Mouse (Mus musculus) forebrain, postnatal 0 days (tissue): ENCODE measurements around the gene Shtn1. TPM values are rescaled to one million over a fixed set of nuclear protein-coding genes. Genes with fewer than 3 reads are reported as not detected.
A peak's percentile ranks its signal among the peaks of the same experiment; 100 is the strongest.

ENCODE experiments used
- ATAC-seq: fragments of 200-750 bp; cut with Nextera tagmentation; 2 replicates; pipeline ENCODE4 v1.8.0; 2017; ENCODE audit warnings: mild to moderate bottlenecking, moderate library complexity
- DNase-seq: peaks from one replicate; pipeline ENCODE4 v3.0.0-alpha.2; 2015
- H3K27ac ChIP-seq: fragments of 300-500 bp; sonication (generic); 2 replicates; pipeline ENCODE4 v1.5.1; 2014; ENCODE audit warnings: low read depth, mild to moderate bottlenecking, antibody characterized with exemption, low read length, moderate library complexity, mixed read lengths
- H3K27me3 ChIP-seq: fragments of 300-500 bp; sonication (generic); 2 replicates; pipeline ENCODE4 v1.6.1; 2014; ENCODE audit warnings: mild to moderate bottlenecking, low read length, mixed read lengths; ENCODE audit not compliant: insufficient read depth
- H3K36me3 ChIP-seq: fragments of 300-500 bp; sonication (generic); 2 replicates; pipeline ENCODE4 v1.6.1; 2014; ENCODE audit warnings: mild to moderate bottlenecking, moderate library complexity; ENCODE audit not compliant: insufficient read depth
- H3K4me1 ChIP-seq: fragments of 300-500 bp; sonication (generic); 2 replicates; pipeline ENCODE4 v1.6.1; 2014; ENCODE audit warnings: antibody characterized with exemption; ENCODE audit not compliant: insufficient read depth
- H3K4me2 ChIP-seq: fragments of 300-500 bp; sonication (generic); 2 replicates; pipeline ENCODE4 v1.6.1; 2014; ENCODE audit warnings: low read depth, mild to moderate bottlenecking, moderate library complexity
- H3K4me3 ChIP-seq: fragments of 300-500 bp; sonication (generic); 2 replicates; pipeline ENCODE4 v1.5.1; 2014; ENCODE audit warnings: low read depth, low read length, mixed read lengths
- H3K9ac ChIP-seq: fragments of 300-500 bp; sonication (generic); 2 replicates; pipeline ENCODE4 v1.6.1; 2014; ENCODE audit warnings: mild to moderate bottlenecking
- H3K9me3 ChIP-seq: fragments of 300-500 bp; sonication (generic); 2 replicates; pipeline ENCODE4 v1.6.1; 2016; ENCODE audit warnings: low read length
- CTCF ChIP-seq: sonication (generic); IDR thresholded peaks from 2 replicates; pipeline ENCODE4 v1.5.1; 2016; ENCODE audit warnings: antibody characterized with exemption, control low read depth, low read depth
- WGBS: fragments of 180-500 bp; shearing (Covaris S2); extraction: QIAGEN DNeasy Blood & Tissue Kit; methylation state at CpG from one replicate; pipeline ENCODE4 v1.1.7; 2014; 5-methylcytosine and 5-hydroxymethylcytosine counted together
- polyA plus RNA-seq: library from polyadenylated mRNA; unstranded; fragments of >200 nt; fragmentation: Nextera tagmentation; extraction: Ambion mirVana; gene quantifications from 2 replicates; pipeline ENCODE4 v1.2.1, GENCODE M21; 2015
- total RNA-seq: library from RNA; depleted of rRNA; stranded (reverse); fragments of >200 nt; gene quantifications from 2 replicates; pipeline ENCODE4 v1.2.3, GENCODE M21; 2014

Shtn1 gene
- total and polyA plus RNA-seq, 2 experiments from 2014 or later = 77.4 to 120 TPM

DNA sequence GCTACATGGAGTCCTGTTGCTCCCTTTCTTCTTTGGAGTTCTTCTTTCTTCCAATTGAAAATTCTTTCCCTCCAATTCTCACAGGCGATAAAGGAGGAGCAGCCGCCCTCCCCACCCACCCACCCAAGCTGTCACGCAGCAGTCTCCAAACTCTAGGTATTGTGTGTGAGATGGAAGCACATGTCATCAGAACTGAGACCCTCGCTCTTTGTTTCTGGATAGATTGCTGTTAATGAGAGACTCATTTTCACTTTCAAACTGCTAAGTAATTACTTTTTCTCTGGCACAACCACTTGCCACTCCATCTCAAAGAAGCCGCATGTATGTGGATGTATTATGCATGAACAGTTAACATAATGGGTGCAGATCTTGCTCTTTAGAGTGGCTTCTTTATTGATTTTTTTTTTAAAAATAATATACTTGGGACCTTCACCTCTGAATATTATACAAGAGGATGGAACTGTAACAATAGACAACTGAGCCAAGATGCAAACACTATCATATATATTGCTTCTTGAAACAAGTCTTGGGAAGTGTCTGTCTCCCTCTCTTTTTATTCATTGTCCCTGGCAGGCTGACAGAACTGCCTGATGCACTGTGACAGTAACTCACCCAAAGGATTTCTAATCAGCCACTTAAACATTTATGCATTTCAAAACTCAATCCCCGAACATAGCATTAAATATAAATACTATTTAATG, 21.8 kb downstream of the Shtn1 start:
- no peak for TF ChIP-seq CTCF
- Histone ChIP-seq H3K9me3 (no peaks in the 10 kb centered on the region), H3K4me2 (no peak overlapping the region), H3K4me1 (peaks cover 30% of the 10 kb centered on the region), H3K9ac (no peak overlapping the region), H3K4me3 (no peak overlapping the region), H3K36me3 (peaks cover 3% of the 10 kb centered on the region), H3K27me3 (no peaks in the 10 kb centered on the region), H3K27ac (peak overlapping the region; percentile 78)
- 17% methylated on average over 6 of the region's 6 CpGs for whole genome bisulfite sequencing
- DNase-seq = peak; percentile 76
- ATAC-seq = peak; percentile 84

DNA sequence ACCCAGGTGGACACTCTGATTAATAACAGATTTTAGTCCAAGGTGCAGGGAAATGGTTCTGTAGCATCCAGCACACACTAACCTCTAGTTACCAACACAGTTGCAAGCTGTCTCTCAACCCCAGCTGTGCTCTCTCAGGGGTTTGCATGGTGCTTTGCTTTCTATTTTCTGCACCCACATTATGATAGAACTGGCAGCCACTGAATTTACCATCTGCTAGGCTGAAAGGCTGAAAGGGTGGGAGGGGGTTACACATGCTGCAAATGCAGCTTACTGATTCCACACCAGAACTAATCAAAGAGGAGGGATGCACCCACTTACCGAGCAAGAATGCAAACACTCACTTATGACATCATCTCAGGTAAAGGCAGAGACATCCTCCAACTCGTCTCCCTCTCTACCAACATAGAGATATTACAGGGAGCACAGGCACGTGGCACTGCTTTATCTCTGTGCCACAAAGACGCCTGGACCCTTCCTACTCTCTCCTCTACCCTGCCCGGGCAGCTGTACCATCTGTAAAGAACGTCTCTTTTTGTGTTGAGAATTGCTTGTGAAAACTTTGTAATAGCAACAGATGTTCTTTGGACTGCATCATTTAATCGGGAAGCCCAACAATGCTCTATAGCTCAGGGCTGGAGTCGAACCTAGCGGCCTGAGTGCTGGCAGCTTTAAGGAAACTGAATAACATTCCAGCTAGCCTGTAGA, 23.0 kb downstream of the Shtn1 start:
- TF ChIP-seq CTCF = no peak
- Histone ChIP-seq H3K36me3 (peaks cover 3% of the 10 kb centered on the region), H3K4me1 (peaks cover 30% of the 10 kb centered on the region), H3K4me3 (no peak overlapping the region), H3K9me3 (no peaks in the 10 kb centered on the region), H3K27me3 (no peaks in the 10 kb centered on the region), H3K9ac (no peak overlapping the region), H3K4me2 (no peak overlapping the region), H3K27ac (peak overlapping the region; percentile 78)
- DNase-seq = peak; percentile 69
- peak; percentile 69 for ATAC-seq
- WGBS = 29% methylated on average over 9 of the region's 9 CpGs

DNA sequence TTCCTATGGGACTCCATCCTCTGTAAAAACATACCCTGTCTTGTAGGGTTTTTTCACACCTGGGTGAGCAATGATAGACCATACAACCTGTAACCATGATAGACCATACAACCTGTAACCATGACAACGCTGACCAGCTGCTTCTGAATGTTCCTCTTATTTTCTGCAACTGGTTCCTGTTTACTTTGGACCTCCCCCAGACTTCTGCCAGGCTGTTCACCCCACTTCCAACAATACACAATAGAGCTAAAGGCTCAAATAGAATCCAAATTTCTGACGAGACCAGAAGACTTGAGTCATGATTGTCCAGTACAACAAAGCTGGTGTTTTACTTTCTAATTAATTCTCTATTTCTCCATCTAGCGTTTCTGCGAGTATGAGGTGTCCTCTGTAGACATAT, 23.8 kb downstream of the Shtn1 start:
- Histone ChIP-seq H3K4me2 (no peak overlapping the region), H3K9me3 (no peaks in the 10 kb centered on the region), H3K27ac (0 out of 2 replicates have a peak overlapping the region, but pooled peaks have one; percentile 31), H3K4me1 (peaks cover 30% of the 10 kb centered on the region), H3K4me3 (no peak overlapping the region), H3K27me3 (no peaks in the 10 kb centered on the region), H3K36me3 (0 out of 2 replicates have a peak, but pooled peaks cover under 1% of the 10 kb centered on the region), H3K9ac (no peak overlapping the region)
- 44% methylated on average over 4 of the region's 4 CpGs for WGBS
- no peak for TF ChIP-seq CTCF
- DNase-seq (no peak), ATAC-seq (no peak)

DNA sequence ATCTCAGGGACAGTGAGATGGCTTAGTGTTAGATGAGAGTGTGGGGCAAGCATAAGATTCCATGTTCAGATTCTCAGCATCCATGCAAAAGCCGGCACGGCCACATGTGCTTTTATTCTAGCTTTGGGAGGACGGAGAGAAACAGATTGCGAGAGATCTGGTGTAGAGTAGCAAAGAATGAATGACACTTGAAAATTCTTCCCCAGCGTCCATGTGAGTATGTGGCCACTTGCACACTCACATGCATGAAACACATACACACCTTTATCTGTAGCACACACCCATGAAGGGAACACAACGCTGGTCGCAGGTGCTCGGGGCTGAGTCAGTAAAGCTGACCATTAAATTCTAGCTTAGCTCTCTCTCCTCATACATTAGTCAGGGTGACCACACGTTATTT, 24.3 kb downstream of the Shtn1 start:
- Histone ChIP-seq H3K9me3 (no peaks in the 10 kb centered on the region), H3K27me3 (no peaks in the 10 kb centered on the region), H3K9ac (no peak overlapping the region), H3K4me1 (peaks cover 30% of the 10 kb centered on the region), H3K27ac (0 out of 2 replicates have a peak overlapping the region, but pooled peaks have one; percentile 31), H3K4me2 (no peak overlapping the region), H3K4me3 (no peak overlapping the region), H3K36me3 (no peaks in the 10 kb centered on the region)
- DNase-seq = no peak
- no peak for TF ChIP-seq CTCF
- ATAC-seq = no peak
- WGBS = 73% methylated on average over 9 of the region's 9 CpGs

DNA sequence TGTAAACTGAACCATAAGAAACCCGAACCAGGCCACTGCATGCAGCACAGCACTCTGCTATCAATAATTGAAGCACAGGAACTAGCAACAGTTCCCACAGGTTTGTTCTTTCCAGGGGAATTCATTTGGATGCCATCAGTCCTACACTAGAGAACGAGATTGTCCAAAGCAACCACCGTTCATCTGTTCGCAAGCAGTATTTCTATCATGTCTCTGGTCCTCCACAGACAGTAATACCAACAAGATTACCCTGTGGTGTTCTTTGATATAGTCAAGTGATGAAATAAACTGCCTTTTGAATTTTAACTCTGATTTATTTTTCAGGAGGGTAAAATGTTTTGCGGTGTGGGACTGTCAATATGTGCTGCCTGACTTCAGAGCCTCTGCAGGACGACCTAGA, 27.0 kb downstream of the Shtn1 start:
- ATAC-seq (no peak), DNase-seq (no peak)
- Histone ChIP-seq H3K9ac (no peak overlapping the region), H3K27me3 (no peaks in the 10 kb centered on the region), H3K4me2 (no peak overlapping the region), H3K9me3 (no peaks in the 10 kb centered on the region), H3K4me3 (no peak overlapping the region), H3K27ac (0 out of 2 replicates have a peak overlapping the region, but pooled peaks have one; percentile 35), H3K36me3 (no peaks in the 10 kb centered on the region), H3K4me1 (peaks cover 21% of the 10 kb centered on the region)
- no peak for TF ChIP-seq CTCF
- 57% methylated on average over 6 of the region's 6 CpGs for WGBS

DNA sequence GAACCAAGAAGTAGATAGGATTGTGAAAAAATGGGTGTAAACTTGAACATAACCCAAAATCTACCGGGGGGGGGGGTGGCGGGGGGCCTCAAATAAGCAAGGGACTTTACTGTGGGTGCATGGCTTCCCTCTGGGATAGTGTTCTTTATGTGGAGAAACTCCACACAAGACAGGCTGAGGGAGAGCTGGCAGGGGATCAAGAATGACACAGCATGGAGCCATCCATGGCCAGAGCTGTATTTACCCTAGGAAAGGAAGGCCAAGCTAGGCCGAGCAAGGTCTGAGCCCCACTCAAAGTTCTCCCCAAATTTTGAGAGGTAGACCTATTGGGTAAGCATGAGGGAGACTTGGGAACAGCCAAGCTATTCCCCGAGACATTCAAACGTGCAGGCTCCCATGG, 28.4 kb downstream of the Shtn1 start:
- 80% methylated on average over 5 of the region's 5 CpGs for WGBS
- H3K36me3 ChIP-seq = no peaks in the 10 kb centered on the region
- TF ChIP-seq CTCF = no peak
- H3K4me2 ChIP-seq = no peak overlapping the region
- no peaks in the 10 kb centered on the region for H3K27me3 ChIP-seq
- DNase-seq = no peak
- peaks cover 10% of the 10 kb centered on the region; the same call in 1 of the 2 replicates for H3K4me1 ChIP-seq
- H3K9me3 ChIP-seq = no peaks in the 10 kb centered on the region
- no peak overlapping the region for H3K27ac ChIP-seq
- H3K9ac ChIP-seq = no peak overlapping the region
- H3K4me3 ChIP-seq = no peak overlapping the region
- ATAC-seq = no peak

DNA sequence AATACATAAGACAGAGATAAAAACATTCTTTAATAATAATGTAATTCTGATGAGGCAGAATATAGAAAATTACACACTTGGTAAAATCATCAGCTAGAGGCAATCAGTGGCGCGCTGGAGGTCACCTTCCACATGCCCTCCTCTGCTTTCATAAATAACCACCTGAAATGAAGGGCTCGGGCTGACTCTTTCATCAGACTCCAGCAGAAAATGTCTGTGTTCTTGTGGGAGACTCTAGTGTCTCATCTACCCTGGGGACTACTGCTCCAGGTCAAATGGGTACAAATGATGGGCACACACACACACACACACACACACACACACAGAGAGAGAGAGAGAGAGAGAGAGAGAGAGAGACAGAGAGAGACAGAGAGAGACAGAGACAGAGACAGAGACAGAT, 34.8 kb downstream of the Shtn1 start:
- 87% methylated on average over 3 of the region's 3 CpGs for WGBS
- H3K9me3 ChIP-seq = no peaks in the 10 kb centered on the region
- no peak for TF ChIP-seq CTCF
- no peak overlapping the region for H3K4me2 ChIP-seq
- H3K4me1 ChIP-seq = peaks cover 3% of the 10 kb centered on the region; the same call in 1 of the 2 replicates
- H3K36me3 ChIP-seq = peaks cover 7% of the 10 kb centered on the region
- no peak overlapping the region for H3K9ac ChIP-seq
- no peak overlapping the region for H3K27ac ChIP-seq
- DNase-seq = no peak
- no peak for ATAC-seq
- no peaks in the 10 kb centered on the region for H3K27me3 ChIP-seq
- no peak overlapping the region for H3K4me3 ChIP-seq
